Mouse (Mus musculus) T-cell, adult 2 months (primary cell): ENCODE data around the gene Vmn1r149.
"Not testable (repeated sequence)": the region's sequence is repeated elsewhere in the genome, so short reads cannot be mapped to it uniquely, and the experiment has no call there.

Source experiments
- DNase-seq: peaks from one replicate; pipeline ENCODE4 v3.0.0; 2022; ENCODE audit warnings: low spot score

The Vmn1r149 gene

DNA sequence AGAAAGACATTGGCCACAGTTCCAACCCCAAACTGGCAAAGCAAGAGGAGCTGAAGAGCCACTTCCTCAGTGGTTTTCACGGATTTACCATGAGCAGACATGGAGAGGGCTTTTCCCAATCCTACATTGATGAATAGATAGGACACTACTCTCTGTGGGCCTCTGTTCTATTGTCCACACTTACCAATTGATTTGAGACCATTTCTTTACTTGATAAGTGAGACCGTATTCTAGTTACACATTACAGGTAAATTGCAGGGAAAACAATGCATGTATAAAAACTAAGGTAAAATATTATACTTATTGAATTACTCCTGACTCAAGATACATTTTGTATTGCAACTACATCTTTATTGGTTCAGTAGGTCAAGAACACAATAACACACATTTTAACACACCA is at the start of gene Vmn1r149:
Gene Vmn1r149 (minus strand): TSS at position 101 of the 400 bp plus-strand sequence.
- not testable (repeated sequence) for DNase-seq

DNA sequence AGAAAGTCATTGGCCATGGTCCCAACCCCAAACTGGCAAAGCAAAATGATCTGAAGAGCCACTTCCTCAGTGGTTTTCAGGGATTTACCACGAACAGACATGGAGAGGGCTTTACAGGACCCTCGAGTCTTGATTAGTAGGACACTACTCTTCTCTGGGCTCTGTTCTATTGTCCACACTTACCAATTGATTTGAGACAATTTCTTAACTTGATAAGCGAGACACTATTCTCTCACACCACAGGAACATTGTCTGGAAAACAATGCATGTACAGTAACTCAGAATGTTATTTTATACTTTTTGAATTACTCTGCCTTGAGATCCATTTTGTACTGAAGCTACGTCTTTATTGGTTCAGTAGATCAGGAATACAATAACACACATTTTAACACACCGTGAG is 25.9 kb upstream of the Vmn1r149 start, which contains the start of gene Gm10665:
Gene Gm10665 (minus strand): TSS at position 101 of the 400 bp plus-strand sequence.
- not testable (repeated sequence) for DNase-seq

DNA sequence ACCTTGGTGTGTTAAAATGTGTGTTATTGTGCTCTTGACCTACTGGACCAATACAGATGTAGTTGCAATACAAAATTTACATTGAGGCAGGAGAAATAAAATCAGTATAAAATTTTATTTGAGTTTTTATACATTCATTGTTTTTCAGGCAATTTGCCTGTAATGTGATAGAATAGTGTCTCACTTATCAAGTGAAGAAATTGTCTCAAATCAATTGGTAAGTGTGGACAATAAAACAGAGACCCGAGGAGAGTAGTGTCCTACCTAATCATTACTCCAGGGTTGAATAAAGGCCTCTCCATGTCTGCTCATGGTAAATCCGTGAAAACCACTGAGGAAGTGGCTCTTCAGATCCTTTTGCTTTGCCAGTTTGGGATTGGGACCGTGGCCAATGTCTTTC is 24.7 kb downstream of the Vmn1r149 start, which contains the start of gene Vmn1r148:
Gene Vmn1r148 (plus strand): TSS at position 301 of the 400 bp plus-strand sequence.
- DNase-seq, result not testable (repeated sequence)
